Mouse (Mus musculus): ENCODE measurements at regions not wholly inside any gene's neighbourhood (a gene's known extent, or its start where the extent isn't known, plus 50 kb on each side); places are given as distances from the start of the nearest gene placed in this dataset.

GRCm38 (mm10) chr12:16191803-16192389 lies 375.2 kb upstream of the Trib2 start:
- TF ChIP-seq POLR2A (IDR thresholded peaks at IDR 0.05; ENCODE audit: control insufficient read depth, low read depth, low read length): no peak
- no peak for TF ChIP-seq CTCF (IDR thresholded peaks at IDR 0.05; ENCODE audit: control insufficient read depth, insufficient read depth, insufficient replicate concordance, low read depth, low read length)
